Mouse (Mus musculus) megakaryocyte, adult 5-6 weeks (primary cell): ENCODE data around the gene Ugt1a8. TPM values are rescaled to one million over a fixed set of nuclear protein-coding genes. Genes with fewer than 3 reads are reported as not detected.
"Not testable (repeated sequence)": the region's sequence is repeated elsewhere in the genome, so short reads cannot be mapped to it uniquely, and the experiment has no call there.

ENCODE experiments used
- ATAC-seq: 2 replicates; pipeline ENCODE4 v1.8.0; 2016; ENCODE audit warnings: mild to moderate bottlenecking, inconsistent platforms; ENCODE audit not compliant: poor library complexity, severe bottlenecking
- total RNA-seq, 2 experiments: library from RNA; stranded (forward) in 1 of 2; stranded (reverse) in 1 of 2; fragments of 153-499, 151-499 nt in 1 of 2; fragments of 221-1000, 200-1000 nt in 1 of 2; gene quantifications; 2 replicates each; pipeline versions ENCODE4 v1.2.3 to v1.2.4; 2015 to 2017

Gene Ugt1a8
- not detected in 2 replicates for total RNA-seq (2015)
- total RNA-seq (2017): not detected in 2 replicates

DNA sequence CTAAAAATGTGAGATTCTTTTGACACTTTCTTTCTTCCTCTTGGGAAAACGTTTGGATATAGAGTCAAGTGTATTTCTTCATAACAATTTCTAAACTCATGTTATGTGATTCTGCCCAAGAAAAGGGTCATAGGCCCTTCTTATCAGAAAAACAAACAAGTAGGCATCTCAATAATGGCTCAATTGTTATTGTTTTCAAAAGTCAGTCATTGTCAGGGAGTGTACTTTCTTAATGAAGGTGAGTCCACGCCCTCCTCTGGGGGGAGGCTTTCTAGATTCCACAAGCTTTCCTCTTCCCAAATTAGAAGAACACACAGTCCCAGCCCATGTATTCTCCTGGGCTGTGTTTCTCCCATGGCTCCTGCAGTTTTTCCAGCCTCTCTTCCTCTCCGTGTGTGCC lies at the start of gene Ugt1a8:
TSS of gene Ugt1a8 (plus strand) at position 301 of the 400 bp plus-strand sequence.
- no peak for ATAC-seq

DNA sequence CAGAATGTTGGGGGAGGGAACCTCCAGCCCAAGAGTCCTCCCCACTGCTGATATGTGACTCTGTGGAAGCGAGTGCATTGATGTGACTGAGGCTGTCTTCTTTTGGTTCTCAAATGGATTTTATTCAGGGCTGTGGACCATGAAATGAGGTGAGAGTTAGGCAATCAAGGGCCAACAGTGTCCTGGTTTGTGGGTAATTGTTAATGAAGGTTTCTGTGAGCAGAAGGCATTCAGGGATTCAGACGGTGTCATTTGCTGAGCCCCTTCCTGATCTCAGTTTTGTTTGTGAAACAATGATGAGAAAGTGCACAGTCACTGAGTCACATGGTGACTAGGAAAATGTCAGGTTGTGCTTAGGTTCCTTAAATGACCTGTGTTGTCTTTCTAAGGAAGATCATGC lies 44.6 kb upstream of the Ugt1a8 start:
- ATAC-seq: peak; percentile 77

DNA sequence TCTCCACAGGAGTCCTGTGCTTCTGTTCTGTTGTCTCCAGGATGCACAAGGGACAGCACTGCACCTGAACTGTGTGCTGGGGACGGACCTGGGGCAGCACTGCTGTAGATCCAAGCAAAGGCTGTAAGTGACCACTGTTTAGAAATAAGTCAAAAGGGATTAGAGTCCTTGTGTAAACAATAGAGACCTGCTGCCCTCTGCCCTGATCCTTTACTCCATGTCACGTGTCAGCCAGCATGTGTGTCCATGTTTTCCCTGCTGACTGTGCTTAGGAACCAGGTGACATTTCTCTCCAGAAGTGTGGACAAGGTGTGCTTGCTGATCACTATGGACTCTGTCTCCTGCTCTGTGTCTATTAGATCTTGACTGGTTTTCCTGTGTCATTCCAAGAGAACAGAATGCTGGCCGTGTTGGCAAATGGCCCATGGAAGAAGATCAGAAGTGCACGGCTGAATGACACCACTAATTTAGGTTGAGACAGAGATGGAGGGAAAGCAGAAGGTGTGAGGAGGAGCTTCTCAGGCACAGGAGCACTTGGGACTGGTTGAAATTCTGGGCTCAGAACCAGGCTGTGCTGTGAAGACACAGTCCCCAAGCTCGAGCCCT lies 42.7 kb upstream of the Ugt1a8 start:
- ATAC-seq: not testable (repeated sequence)

DNA sequence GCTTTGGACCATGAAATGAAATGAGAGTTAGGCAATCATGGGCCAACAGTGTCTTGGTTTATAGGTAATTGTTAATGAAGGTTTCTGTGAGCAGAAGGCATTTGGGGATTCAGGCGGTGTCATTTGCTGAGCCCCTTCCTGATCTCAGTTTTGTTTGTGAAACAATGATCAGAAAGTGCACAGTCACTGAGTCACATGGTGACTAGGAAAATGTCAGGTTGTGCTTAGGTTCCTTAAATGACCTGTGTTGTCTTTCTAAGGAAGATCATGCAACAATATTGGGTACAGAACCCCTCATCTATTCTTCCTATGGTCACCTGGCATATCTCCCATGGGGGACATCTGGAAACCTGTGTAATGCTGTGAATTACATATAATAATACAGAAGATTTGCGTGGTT lies 40.2 kb upstream of the Ugt1a8 start:
- ATAC-seq: peak; percentile 68

DNA sequence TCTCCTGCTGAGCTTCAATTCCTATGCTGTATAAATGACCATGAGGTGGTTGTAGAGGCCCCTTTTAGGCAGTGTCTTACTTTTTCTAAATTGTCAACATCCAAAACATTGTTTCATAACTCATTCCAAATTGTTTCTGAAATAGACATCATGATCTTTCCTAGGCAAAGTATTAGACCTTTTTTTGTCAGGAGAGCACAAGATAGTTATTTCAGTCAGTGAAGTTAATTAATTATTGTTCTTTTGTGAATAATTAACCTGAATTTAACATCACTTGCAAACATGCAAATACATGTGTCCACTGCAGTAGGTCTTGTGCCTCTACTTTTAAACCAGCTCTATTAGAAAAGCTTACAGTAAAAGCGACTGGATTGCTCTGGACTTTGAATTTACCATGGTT lies 32.5 kb upstream of the Ugt1a8 start, which contains the start of gene Ugt1a10:
TSS of gene Ugt1a10 (plus strand) at position 301 of the 400 bp plus-strand sequence.
- no peak for ATAC-seq

DNA sequence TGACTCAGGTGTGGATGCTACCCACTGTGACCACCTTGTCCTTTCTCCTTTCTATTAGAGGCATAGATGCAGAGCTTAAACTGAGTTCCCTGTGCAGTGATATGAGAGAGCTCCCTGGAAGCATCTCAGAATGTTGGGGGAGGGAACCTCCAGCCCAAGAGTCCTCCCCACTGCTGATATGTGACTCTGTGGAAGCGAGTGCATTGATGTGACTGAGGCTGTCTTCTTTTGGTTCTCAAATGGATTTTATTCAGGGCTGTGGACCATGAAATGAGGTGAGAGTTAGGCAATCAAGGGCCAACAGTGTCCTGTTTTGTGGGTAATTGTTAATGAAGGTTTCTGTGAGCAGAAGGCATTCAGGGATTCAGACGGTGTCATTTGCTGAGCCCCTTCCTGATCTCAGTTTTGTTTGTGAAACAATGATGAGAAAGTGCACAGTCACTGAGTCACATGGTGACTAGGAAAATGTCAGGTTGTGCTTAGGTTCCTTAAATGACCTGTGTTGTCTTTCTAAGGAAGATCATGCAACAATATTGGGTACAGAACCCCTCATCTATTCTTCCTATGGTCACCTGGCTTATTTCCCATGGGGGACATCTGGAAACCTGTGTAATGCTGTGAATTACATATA lies 21.0 kb upstream of the Ugt1a8 start:
- ATAC-seq: peak; percentile 90

DNA sequence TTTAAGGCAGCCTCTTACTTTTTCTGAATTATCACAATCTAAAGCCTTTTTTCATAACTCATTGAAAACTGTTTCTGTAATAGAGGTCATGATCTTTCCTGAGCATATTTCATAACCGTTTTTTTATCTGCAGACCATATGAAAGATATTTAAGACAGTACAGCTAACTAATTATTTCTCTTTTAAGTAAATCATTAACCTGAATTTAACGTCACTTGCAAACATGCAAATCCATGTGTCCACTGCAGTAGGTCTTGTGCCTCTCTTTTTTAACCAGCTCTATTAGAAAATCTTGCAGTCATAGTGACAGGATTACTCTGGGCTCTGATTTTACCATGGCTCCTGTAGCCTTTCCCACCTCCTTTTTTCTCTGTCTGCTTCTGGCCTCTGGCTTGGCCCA lies 17.1 kb upstream of the Ugt1a8 start, which contains the start of gene Ugt1a9:
TSS of gene Ugt1a9 (plus strand) at position 306 of the 400 bp plus-strand sequence.
- ATAC-seq: no peak

DNA sequence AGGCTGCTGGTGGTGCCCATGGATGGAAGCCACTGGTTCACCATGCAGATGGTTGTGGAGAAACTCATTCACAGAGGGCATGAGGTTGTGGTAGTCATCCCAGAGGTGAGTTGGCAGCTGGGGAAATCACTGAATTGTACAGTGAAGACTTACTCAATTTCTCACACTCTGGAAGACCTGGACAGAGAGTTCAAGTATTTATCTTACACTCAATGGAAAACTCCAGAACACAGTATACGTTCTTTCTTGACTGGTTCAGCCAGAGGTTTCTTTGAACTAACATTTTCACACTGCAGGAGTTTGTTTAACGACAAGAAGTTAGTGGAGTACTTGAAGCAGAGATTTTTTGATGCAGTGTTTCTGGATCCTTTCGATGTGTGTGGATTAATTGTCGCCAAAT lies 16.7 kb upstream of the Ugt1a8 start:
- ATAC-seq: no peak

DNA sequence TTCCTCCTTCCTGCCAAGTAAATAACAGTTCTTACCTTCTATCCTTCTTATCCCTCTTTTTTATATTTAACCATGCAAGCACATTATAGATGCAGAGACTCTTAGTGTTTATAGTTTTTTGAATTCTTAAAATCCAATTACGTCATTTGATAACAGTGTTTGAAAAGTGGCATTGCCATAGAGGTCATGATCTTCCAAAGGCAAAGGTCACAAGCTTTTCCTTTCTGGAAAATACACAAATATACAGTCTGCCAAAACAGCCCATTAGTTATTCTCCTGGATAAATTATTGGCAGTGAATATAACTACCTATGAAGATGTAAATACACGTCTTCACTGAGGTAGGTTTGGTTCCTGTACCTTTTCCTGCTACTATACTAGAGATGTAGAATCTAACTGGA lies 13.1 kb upstream of the Ugt1a8 start:
- no peak for ATAC-seq

DNA sequence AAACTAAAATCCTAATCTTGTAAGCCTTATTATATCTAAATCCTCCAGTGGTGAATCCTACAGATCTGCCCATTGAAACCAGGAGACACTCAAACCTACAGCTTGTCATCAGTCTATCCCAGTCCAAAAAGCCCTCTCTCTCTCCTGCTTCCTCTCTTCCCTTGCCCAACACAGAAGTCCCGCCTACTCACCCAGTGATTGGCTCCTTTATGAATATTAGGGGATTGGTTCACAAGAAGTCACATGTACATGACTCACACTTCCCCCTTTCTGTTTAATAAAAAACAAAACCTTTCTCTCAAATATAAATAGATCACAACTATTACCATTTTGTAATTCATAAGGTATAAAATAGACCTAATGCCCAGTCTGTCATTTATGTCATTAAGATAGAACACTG lies 10.5 kb upstream of the Ugt1a8 start:
- ATAC-seq: peak; percentile 51; the same call in 1 of the 2 replicates

DNA sequence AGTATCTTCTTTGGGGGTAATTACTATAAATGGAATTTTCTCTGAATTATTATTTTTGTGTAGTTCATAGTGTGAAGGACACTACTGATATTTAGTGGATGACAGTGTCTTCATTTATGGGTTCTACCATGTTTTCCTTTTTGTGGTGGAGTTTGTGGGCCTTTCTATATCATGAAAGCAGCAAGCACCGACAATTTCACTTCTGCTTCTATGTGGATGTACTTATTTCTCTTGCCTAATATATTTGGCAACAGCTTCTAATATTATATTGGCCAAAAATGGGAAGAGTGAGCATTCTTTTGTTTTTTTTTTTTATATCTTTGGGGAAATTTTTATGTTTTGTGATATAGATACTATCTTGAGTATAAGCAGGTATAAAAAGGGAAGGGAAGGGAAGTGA lies 5.9 kb upstream of the Ugt1a8 start:
- ATAC-seq: peak; percentile 62

DNA sequence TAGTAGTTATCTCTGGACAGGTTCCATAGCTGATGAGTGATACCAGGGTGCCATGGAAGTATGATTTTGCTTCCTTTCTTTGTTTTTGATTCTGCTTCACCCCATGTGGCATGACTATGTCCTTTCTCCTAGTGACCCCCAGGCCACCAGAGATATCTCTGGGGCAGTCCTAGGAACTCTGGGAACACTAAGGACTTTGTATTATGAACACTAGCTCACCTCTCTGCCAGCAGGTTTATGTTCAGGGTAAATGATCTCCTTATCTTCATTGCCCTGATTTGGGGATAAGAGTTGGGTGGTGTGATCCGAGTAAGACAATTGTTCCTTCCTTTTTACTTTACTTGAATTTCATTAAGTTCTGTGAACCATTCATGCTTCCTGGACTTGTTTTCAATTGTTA lies 1.5 kb upstream of the Ugt1a8 start:
- ATAC-seq: no peak

DNA sequence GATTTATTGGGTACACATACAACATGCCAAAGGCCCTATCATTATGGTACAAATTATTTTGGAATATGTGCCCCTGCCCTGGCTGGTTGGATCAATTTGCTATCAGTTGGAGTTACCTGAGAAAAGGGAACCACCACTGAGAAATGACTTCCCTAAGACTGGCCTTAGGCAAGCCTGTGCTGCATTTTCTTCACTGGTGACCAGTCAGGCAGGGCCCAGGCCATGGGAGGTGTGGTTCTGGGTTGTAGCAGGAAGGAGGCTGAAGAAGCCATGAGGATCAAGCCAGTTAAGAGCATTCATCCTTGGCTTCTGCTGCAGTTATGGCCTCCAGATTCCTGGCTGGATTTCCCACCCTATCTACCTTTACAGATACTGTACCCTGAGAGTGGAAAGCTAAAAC lies 4.7 kb downstream of the Ugt1a8 start:
- ATAC-seq: peak; percentile 77

DNA sequence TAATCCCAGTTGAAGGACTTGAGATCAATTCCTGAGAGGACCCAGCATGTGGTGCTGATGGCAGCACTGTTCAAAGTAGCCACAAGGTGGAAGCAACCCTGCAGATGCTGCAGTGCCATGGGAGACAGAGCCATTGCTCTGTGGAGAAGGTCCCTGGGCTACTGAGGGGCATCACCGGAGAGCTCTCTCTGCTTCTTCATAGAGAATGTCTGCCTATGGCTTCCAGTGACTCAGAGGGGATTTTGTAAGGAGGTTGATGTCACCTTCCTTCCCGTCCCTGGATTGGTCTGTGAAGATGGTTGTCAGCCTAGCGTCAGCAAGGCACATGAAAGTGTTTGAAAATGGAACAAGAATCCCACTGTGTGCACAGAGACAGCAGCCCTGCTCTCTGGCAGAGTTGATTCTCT lies 6.7 kb downstream of the Ugt1a8 start:
- peak; percentile 53 for ATAC-seq

DNA sequence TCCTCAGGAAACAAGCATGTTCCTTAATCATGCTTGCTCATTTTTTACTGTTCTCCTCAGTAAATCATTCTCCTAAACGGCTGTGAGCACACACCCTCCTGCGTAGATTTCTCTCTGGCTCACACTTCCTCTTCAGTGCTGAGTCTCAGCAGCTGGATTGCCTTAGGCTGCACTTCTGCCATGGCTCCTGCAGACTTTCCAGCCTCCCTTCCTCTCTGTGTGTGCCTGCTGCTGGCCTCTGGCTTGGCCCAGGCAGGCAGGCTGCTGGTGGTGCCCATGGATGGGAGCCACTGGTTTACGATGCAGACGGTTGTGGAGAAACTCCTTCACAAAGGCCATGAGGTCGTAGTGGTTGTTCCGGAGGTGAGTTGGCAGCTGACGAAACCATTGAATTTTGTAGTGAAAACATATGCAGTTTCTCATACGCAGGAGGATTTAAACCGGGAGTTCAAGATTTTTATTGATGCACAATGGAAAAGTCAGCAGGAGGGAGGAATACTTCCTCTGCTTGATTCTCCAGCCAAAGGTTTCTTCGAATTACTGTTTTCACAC lies 7.4 kb downstream of the Ugt1a8 start, which contains the start of gene Ugt1a7c:
TSS of gene Ugt1a7c (plus strand) at position 122 of the 552 bp plus-strand sequence.
- peak; percentile 74 for ATAC-seq

DNA sequence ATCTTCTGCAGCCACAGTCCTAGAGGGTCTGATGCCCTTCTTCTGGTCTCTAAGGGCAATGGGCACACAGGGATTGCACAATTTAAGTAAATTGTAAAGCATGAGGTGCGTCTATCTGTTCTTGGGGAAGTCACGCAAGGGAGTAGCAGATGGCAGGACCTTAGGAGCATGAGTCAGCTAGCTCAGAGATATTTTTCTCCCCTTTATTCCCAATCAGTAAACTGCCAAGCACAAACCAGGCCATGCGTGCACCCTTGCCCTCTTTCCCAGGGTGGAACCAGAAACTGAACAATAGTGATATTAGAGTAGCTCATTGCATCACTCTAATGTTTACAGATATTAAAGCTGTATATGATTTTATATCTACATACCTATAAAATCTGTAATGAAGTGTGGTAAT lies 10.9 kb downstream of the Ugt1a8 start:
- not testable (repeated sequence) for ATAC-seq

DNA sequence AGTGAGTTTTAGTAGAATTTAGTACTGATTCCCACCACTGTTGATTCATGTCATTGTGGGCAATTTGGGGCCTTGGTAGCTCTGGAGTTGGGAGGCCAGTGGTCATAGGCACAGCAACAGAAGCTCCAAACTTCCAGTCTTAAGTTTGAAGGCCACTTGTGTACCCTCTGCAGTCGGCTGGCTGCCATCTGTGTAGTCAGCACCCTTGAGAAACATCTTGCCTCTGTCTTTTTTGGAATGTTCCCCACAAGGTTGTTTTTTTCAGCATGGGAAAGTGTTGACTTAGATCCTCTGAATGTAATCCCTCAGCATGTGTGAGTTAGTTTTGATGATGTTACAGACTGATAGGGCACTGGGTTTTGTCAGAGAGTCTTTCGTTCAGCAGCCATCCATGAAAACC lies 12.1 kb downstream of the Ugt1a8 start:
- ATAC-seq: not testable (repeated sequence)

DNA sequence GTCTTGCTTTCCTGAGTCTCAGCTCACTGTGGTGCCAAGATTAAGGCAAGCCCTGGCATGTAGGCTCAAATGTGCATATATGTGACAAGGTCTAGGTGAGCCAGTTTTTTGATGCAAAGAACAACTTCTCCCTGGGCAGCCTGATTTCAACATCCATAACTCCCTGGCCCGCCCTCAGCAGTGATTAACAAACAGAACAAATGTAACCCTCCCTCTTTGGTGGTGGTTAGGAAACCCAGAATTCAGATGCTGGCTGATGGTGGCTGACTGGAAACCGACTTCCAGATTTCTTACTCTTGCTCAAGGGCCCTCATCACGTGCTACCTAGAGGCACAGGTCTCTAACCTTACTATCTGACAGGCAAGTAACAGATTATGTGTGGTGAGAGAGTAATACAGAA lies 15.4 kb downstream of the Ugt1a8 start, which contains the start of gene Ugt1a6b:
TSS of gene Ugt1a6b (plus strand) at position 234 of the 400 bp plus-strand sequence.
- peak; percentile 98 for ATAC-seq

DNA sequence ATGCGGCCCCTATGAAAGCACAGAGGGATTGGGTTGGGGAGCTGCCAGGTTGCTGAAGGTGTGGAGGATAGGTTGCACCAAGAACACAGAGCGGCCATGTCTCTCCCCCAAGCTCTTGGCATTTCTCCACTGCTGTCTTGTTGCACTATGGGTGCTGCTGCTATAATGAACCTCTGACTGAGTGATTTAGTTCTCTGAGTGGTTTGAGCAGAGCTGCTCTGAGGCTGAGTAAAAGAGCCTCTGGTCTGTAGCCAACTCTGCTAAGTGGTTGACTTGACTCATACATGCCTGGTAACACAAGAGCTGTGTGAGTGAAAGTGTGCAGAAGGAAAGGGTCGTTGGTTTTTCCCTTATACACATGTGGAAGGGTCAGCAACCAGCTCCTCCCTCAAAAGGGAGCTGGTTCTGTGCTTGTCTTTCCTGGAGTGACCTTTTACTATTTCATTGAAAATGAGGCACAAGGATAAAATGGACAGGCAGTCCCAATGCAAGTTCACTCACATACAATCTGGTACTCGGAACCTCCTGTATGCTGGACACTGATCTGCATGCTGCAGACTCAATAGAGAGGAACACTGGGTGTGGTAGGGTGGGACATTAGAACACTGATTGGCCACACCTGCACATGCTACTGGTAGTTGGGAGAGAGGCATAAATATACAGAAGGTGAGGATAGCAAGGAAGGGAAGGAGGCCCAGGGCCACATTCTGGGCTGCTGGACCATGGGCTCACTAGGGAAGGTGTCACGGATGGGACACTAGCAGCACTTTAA lies 16.3 kb downstream of the Ugt1a8 start:
- not testable (repeated sequence) for ATAC-seq

DNA sequence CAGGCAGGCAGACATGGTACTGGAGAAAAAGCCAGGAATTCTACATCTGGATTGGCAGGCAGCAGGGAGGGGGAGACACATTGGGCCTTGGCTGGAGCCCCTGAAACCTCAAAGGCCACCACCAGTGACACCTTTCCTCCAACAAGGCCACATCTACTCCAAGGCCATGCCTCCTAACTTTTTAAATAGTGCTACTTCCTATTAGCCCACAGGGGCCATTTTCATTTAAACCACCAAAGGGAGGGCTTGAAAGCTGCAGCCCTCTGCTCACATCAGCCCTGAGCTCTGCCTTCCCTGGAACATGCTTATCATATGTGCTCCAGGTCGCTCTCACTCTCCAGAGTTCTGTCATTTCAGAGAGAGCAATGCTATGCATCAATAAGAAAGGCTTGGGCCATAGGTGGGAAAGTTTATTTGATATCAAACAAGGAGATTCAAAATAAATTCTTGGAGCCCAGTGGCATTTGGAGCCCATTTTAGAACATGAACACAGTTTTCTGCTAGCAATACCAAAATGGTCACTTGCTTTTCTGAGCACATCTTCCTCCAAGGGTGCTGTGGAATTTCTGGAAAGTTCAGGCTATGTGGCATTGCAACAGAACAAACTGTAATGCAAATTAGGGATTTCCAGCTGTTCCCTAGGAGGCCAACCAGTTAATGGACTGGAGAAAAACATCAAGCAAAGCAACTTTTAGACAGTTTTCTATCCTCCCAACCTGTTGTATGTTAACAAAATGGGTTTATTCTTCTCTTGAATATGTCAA lies 17.2 kb downstream of the Ugt1a8 start:
- no peak for ATAC-seq
